Mouse (Mus musculus) mesoderm, embryonic 11.5 days (tissue): ENCODE data around the gene A4galt.

ENCODE experiments used
- DNase-seq: peaks from one replicate; pipeline ENCODE4 v3.0.0-alpha.2; 2012; ENCODE audit warnings: low read depth, low spot score

The A4galt gene

DNA sequence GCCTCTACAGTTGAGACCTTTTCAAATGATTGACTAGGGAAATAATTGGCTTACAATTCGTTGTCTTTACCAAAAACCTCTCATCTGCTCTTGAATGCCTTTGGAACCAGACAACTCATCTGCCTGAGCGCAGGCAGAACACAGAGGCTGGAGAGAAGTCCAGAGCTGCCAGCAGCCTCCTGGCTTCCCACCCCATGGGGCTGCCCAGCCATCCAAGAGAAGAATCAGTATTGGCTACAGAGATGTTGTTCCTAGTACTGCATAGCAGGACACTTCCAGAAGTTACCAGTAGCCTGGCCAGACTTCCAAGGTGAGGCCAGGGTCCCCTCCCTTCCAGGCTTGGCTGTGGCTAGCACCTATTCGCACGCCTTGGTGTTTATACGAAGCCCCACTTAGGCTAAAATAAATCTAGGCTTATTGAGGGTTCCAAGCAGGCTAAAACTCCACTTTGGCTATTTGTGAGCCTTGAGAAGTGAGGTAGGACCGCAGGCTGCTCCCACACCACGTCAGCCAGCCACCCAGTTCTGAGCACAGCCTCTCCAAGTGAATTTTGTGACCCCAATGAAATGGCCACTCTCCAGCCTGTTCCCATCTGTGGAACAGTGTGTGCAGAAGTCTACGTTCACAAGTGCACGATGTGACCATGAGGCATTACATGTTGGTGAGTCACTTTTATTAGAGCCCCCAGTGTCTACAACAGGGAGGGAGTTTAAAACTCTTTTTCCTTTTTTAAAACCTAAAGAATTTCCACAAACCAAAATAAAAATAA, 25.3 kb downstream of the A4galt start:
- no peak for DNase-seq

DNA sequence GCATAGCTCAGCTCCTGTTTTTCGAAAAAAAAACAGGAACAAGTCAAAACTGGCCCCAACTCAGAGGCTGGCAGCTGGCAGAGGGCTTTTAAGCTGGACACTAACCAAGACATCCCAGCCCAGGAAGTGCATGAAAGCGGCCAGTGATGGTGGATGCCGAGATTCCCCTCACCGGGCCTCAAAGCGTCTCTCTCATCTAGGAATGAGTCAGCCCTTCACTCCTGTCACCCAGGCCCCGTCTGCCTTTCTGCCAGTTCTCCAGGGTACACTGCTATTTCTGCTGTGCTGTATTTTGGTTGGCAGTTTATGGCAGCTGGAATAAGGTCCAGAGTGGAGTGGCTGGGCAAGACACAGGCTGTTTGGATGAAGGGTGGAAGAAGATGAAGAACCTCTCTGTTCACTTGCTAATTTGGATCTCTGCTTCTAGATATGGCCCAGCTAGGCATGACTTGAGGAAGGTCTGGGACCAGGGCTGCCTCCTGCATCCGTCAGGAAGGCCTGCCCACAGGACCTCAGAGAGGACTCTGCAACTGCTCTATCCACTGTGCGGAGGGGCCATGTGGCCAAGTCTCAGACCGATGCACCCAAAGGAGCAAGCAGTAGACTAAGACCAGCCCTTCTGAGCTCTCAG, 27.3 kb downstream of the A4galt start:
- DNase-seq = no peak

DNA sequence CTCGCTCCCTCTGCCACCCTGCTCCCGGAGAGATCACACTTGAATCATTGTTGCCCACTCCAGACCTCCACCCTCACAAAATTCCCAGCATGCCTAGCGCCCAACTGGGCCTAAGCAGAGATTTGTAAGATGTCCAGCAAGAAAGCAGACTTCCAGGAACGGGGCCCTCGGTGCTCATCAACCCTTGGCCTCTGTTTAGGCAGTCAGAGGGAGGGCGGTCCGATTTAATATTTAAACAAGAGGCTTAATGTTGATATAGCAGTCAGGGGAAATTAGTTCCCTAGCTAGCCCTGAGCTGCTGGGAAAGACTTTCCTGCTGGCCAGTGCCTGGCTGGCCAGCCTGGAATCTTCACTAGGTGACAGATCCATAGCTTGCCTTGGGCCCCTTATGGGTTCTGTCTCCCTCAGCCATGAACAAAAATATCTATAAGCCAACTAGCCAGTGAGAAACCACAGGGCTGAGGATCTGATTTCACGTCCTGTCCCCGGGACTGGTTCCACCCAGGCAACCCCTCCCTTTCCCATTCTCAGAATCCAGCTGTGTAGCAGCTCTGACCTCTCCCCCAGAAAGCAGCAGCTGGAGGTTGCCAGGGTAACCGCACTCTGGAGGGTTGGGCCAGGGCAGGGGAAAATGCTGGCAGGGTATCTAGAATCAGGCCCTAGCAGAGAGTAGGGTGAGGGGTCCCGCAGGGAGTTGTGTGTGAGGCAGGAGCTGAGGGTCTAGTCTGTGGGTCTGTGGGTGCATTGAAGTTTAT, 28.2 kb downstream of the A4galt start:
- peak; percentile 83 for DNase-seq

GRCm38 (mm10) chr15:83221721-83222120, 29.9 kb downstream of the A4galt start:
- DNase-seq = no peak

DNA sequence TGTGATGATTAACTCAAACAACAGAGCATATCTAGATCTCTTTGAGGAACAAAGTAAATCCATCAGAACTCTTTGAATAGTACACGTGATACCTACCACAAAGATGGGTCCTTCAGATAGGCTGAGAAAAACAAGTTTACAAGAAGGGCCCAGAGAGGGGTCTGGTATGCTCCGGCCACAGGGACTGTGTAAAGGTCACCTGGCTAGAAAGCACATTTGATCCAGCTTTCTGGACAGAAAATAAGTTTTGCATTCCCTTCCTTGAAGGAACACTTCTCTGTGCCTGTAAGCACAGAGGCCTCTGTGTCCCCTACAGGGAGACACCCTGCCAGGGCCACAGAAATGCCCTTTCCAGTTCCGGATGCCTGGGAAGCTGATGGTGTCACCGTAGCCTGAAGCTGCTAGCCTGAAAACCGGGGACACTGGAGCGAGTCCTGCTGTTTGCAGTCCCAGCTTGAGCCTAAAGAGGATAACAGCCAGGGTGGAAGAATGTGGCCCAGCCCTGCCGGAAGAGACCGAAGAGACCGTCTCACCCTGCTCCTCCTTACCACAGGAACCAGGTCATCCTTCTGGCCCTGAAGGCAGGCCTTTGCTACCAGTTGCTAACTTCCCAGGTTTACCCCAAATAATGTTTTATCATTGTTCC, 31.1 kb downstream of the A4galt start:
- no peak for DNase-seq

DNA sequence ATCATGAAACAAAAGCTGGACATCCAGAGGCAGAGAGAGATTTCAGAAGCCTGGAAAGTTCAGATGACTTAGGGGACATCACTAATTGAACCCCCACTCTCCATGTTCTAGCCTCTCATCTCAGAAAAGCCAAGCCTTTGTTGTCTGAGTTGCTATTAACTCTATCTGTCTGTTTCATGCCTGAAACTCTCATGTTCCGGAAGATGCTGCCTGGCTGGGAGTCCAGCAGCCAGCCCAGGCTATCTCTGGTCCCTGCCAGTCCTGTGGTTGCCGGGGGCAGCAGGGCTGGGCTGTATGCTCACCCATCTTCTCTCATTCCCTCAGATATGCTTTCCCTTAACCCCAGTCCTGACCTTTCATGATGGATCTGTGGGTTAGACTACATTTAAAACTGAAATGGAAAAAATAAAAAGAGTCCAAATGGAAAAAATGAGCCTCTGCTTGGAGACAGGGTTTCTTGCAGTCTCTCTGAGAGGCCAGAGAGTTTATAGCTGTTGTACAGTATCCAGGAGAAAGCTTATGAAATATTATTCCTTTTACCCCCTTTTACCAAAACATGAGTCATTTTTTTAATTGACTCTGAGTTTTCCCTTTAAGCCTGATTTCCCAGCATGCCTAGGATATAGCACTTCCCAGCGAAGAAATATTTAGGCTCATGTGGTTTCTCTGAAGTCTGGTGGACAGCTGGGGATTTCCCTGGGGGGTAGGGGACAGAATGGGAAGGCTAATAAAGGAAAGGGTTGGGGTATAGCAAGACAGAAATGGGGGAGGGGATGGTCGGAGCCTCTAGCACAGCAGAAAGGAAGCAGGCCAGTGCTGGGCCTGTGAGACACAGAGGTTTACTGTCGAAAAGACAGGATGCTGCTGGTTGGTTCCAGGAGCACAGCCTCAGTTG, 36.0 kb downstream of the A4galt start:
- peak; percentile 74 for DNase-seq

- peak; percentile 63 for DNase-seq
Measured at GRCm38 (mm10) chr15:83210229-83210628, 41.3 kb downstream of the A4galt start.

- DNase-seq = no peak
Measured at GRCm38 (mm10) chr15:83209719-83210118, 41.9 kb downstream of the A4galt start.

- no peak for DNase-seq
Measured at GRCm38 (mm10) chr15:83209092-83209695, 42.4 kb downstream of the A4galt start.

DNA sequence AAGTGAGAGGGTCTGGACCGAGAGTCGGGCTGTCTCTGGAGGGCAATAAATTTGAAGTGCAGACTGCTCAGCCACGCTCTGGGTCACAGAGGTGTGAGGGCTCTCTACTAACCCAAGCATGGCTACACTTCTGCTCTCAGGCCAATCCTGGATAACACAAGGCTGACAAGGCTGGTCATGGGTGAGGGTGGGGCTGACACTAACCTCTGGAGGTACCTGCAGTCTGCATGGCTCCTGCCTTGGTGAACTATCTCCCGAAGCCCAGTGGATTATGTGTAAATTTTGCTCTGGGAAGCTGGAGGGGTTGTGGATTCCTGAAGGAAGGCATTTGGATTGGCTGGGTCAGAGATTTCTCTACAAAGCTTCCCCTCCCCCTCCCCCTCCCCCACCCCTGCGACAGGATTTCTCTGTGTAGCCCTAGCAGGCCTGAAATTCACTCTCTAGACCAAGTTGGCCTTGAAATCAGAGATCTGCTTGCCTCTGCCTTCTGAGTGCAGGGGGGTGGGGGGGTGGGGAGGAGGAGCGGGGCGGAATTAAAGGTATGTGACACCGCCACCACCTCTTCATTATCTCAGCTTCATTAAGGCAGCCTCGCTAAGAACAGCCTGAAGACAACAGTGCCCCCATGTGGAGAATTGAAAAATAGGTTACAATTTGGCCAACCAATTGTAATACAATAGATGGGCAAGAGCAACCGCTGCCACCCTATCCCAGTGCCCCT, 46.7 kb downstream of the A4galt start:
- peak; percentile 64 for DNase-seq

DNA sequence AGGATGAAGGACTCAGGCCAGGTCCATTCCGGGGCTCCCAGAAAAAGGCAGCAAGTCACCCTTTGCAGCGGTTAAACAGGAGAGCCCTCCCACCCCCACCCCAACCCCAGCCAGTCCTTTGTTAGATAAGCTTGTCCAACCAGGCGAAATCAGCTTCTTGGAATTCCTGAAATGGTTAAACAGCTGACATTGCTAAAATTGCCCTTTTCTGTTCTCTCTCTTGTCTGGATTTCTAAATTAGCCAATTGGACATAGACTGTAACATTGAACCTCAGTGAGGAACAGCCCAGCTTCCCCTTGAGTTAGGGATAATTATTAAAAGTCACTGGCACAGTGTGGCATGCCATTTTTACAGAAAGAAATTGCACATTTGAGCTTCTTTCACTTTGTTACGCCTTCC, 49.2 kb downstream of the A4galt start:
- DNase-seq = no peak

GRCm38 (mm10) chr15:83193413-83193812, 58.2 kb downstream of the A4galt start:
- no peak for DNase-seq

DNA sequence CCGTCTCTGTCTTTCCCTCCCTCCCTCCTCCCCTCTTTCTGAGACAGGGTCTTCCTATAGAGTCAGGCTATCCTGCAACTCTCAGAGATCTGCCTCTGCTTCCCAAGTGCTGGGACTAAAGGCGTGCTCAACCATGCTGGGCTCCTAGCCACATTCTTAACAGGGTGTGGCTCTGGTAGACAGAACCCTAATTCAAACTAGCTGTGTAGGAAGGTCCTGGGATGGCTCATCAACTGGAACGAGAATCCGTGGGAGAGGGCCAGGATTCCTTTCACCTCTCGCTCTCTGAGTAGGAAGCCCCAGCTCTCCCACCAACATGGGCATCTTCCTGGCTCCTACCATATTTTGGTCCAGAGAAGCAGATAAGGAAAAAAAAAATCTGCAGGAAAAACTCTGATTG, 69.2 kb downstream of the A4galt start:
- DNase-seq = no peak

DNA sequence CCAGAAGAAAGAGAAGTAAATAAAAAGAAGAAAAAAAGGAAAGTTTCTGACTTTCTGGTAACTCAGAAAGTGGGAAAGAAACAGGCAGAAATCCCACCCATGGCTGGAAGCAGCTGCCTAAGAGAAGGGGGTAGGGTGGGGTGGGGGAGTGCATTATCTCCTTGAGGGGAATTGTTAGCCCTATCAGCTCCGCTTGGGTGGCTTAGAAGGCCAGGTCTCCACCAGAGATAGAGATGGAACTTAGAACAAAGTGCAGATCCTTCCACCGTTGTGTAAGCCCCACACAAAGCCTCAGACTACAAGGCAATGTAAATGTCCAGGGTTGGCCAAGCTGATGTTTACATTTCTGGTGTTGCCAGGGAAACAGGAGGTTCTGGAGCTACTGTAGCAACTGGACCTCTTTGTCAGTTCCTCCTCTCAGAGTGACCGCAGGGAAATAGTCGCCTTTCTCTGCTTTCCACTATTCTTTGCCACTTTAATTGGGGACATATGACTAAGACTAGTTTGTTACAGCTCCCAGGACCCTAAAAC, 69.7 kb downstream of the A4galt start:
- DNase-seq = no peak

DNA sequence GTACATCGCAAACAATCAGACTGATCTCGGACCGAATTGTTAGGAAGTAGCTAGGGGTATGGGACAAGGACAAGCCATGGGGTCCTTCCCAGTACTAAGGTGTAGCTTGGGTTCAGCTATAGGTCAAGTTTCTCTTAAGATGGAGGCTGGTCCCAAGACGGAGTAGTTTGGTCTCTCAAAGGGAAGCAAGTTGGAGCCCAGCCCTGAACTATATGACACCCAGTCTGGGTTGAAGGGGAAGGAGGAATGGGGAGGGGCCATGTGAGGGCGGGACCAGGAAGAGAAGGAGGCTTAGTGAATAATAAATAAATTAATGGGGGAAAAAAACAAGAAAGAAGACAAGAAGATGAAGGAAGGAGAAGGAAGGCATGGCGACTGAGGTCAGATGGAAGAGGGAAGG, 71.6 kb downstream of the A4galt start:
- no peak for DNase-seq
